Mouse (Mus musculus) retina, adult 2 months (tissue): ENCODE measurements around the gene Tpd52l2.

Source experiments
- DNase-seq: peaks from one replicate; pipeline ENCODE4 v3.0.0-alpha.2; 2012; ENCODE audit warnings: low read depth, low spot score

Tpd52l2 gene

GRCm38 (mm10) chr2:181537444-181538047, 40.6 kb downstream of the Tpd52l2 start:
- no peak for DNase-seq

GRCm38 (mm10) chr2:181541761-181542380, 44.9 kb downstream of the Tpd52l2 start:
- no peak for DNase-seq

GRCm38 (mm10) chr2:181546142-181546541, 49.2 kb downstream of the Tpd52l2 start:
- DNase-seq: no peak

- DNase-seq: no peak
These were observed 51.3 kb downstream of the Tpd52l2 start for GRCm38 (mm10) chr2:181548227-181548626.

GRCm38 (mm10) chr2:181548682-181549081, 51.7 kb downstream of the Tpd52l2 start:
- DNase-seq: no peak

- no peak for DNase-seq
These were observed 53.3 kb downstream of the Tpd52l2 start for GRCm38 (mm10) chr2:181550233-181550632.

- DNase-seq: no peak
These were observed 56.8 kb downstream of the Tpd52l2 start for GRCm38 (mm10) chr2:181553772-181554171.

- no peak for DNase-seq
These were observed 70.4 kb downstream of the Tpd52l2 start for GRCm38 (mm10) chr2:181567338-181567737.
